Mouse (Mus musculus) hindbrain, embryonic 12.5 days (tissue): ENCODE results near the gene Prelp. TPM values are rescaled to one million over a fixed set of nuclear protein-coding genes. Genes with fewer than 3 reads are reported as not detected.
"Not testable (repeated sequence)": the region's sequence is repeated elsewhere in the genome, so short reads cannot be mapped to it uniquely, and the experiment has no call there.

ENCODE experiments used
- ATAC-seq: fragments of 200-750 bp; cut with Nextera tagmentation; 2 replicates; pipeline ENCODE4 v1.8.0; 2017; ENCODE audit warnings: moderate TSS enrichment; ENCODE audit not compliant: low FRiP score
- H3K27ac ChIP-seq: fragments of 300-500 bp; sonication (generic); 2 replicates; pipeline ENCODE4 v1.5.1; 2016; ENCODE audit warnings: mild to moderate bottlenecking
- H3K27me3 ChIP-seq: fragments of 300-500 bp; sonication (generic); 2 replicates; pipeline ENCODE4 v1.6.1; 2016; ENCODE audit warnings: mild to moderate bottlenecking
- H3K36me3 ChIP-seq: fragments of 300-500 bp; sonication (generic); 2 replicates; pipeline ENCODE4 v1.6.1; 2016; ENCODE audit warnings: mild to moderate bottlenecking
- H3K4me1 ChIP-seq: fragments of 300-500 bp; sonication (generic); 2 replicates; pipeline ENCODE4 v1.6.1; 2016
- H3K4me2 ChIP-seq: fragments of 300-500 bp; sonication (generic); replicated peaks from 2 replicates; pipeline ENCODE4 v1.6.1; 2016; ENCODE audit warnings: mild to moderate bottlenecking
- H3K4me3 ChIP-seq: fragments of 300-500 bp; sonication (generic); 2 replicates; pipeline ENCODE4 v1.5.1; 2016; ENCODE audit warnings: mild to moderate bottlenecking
- H3K9ac ChIP-seq: fragments of 300-500 bp; sonication (generic); 2 replicates; pipeline ENCODE4 v1.6.1; 2016; ENCODE audit warnings: mild to moderate bottlenecking, moderate library complexity
- H3K9me3 ChIP-seq: fragments of 300-500 bp; sonication (generic); replicated peaks from 2 replicates; pipeline ENCODE4 v1.6.1; 2016; ENCODE audit warnings: mild to moderate bottlenecking
- WGBS: fragments of 180-500 bp; shearing (Covaris S2); methylation state at CpG from one replicate; pipeline ENCODE4 v1.1.7; 2016; 5-methylcytosine and 5-hydroxymethylcytosine counted together
- polyA plus RNA-seq: library from polyadenylated mRNA; unstranded; fragments of >200 nt; fragmentation: Nextera tagmentation; extraction: Ambion mirVana; gene quantifications from 2 replicates; pipeline ENCODE4 v1.2.1, GENCODE M21; 2016

The Prelp gene
- polyA plus RNA-seq = 7.2 and 10.5 TPM in 2 replicates

DNA sequence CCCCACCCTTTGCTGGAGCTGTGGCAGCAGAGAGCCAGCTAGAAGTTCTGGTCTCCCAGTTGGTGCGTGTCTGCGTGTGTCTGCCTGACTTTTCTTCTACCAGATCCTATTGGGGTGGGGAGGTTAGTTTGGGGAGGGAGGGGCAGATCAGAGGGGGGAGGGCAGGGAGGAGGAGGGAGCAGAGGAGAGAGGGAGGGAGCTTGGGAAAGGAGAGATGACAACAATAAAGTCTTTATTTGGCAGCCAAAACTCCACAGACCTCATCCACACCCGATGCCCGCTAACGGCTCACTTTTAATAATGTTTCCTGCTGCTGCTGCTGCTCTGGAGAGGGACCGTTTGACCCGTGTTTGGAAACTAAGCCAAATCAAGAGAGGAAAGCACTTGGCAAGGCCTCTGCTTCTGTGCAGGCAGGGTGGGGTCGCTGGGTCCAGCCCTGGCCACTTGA is at the start of gene Prelp:
Gene Prelp, minus strand, starts transcription at position 111 of the 448 bp plus-strand sequence.
- H3K27ac ChIP-seq = peak within 1 kb of the TSS; percentile 72
- H3K9ac ChIP-seq = no peak within 1 kb of the TSS; the same call in 1 of the 2 replicates
- peak within 1 kb of the TSS; percentile 30 for H3K4me2 ChIP-seq
- H3K4me1 ChIP-seq = peaks cover 50% of the 10 kb centered on the region
- H3K9me3 ChIP-seq = no peaks in the 10 kb centered on the region; the same call in 1 of the 2 replicates
- H3K4me3 ChIP-seq = peak within 1 kb of the TSS; percentile 11; the same call in 1 of the 2 replicates
- WGBS = 15% methylated on average over 8 of the region's 8 CpGs
- 0 out of 2 replicates have a peak, but pooled peaks have one; percentile 7 for ATAC-seq
- no peaks in the 10 kb centered on the region for H3K27me3 ChIP-seq
- no peaks in the 10 kb centered on the region for H3K36me3 ChIP-seq

- Histone ChIP-seq H3K27me3 (0 out of 2 replicates have a peak, but pooled peaks cover 3% of the 10 kb centered on the region), H3K4me1 (peaks cover 9% of the 10 kb centered on the region), H3K9me3 (no peaks in the 10 kb centered on the region), H3K36me3 (no peaks in the 10 kb centered on the region), H3K4me3 (no peak overlapping the region), H3K9ac (no peak overlapping the region), H3K4me2 (no peak overlapping the region), H3K27ac (no peak overlapping the region)
- WGBS = 84% methylated on average over 8 of the region's 8 CpGs
- no peak for ATAC-seq
Observed at GRCm38 (mm10) chr1:133969427-133969826, 48.2 kb upstream of the Prelp start.

DNA sequence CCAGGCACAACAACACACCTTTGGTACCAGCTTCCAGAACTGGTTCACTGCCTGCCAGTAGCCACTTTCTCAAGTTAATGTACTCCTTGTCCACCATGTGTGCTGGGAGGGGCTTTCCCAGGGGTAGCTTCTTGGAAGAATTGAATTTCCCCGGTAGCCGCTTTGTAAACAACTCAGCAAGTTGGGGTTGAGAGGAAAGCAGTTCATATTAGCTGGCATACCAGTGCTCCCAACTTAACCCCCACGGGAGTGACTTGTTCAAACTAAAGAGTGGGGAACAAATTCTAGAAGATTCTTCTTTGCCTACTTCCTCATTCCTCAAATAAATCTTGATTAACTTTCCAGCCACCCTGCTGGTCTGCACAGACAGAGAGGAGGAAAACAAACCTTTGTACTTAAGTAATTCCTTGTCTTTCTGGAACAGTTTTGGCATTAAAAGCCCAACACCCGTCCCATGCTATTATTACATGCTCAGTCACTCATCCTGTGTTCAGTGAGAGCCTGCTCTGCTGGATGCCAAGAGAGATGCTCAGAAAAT is 47.6 kb upstream of the Prelp start:
- Histone ChIP-seq H3K9me3 (no peaks in the 10 kb centered on the region), H3K9ac (no peak overlapping the region), H3K27me3 (0 out of 2 replicates have a peak, but pooled peaks cover 3% of the 10 kb centered on the region), H3K4me3 (no peak overlapping the region), H3K4me2 (no peak overlapping the region), H3K36me3 (no peaks in the 10 kb centered on the region), H3K27ac (no peak overlapping the region), H3K4me1 (peaks cover 9% of the 10 kb centered on the region)
- WGBS = 69% methylated on average over 4 of the region's 4 CpGs
- no peak for ATAC-seq

GRCm38 (mm10) chr1:133967481-133968017 is 46.3 kb upstream of the Prelp start:
- Histone ChIP-seq H3K27me3 (0 out of 2 replicates have a peak, but pooled peaks cover 3% of the 10 kb centered on the region), H3K4me1 (peaks cover 2% of the 10 kb centered on the region; the same call in 1 of the 2 replicates), H3K9ac (no peak overlapping the region), H3K27ac (no peak overlapping the region), H3K4me3 (no peak overlapping the region), H3K9me3 (no peaks in the 10 kb centered on the region), H3K4me2 (no peak overlapping the region), H3K36me3 (no peaks in the 10 kb centered on the region)
- WGBS = 75% methylated on average over 7 of the region's 7 CpGs
- ATAC-seq = no peak

DNA sequence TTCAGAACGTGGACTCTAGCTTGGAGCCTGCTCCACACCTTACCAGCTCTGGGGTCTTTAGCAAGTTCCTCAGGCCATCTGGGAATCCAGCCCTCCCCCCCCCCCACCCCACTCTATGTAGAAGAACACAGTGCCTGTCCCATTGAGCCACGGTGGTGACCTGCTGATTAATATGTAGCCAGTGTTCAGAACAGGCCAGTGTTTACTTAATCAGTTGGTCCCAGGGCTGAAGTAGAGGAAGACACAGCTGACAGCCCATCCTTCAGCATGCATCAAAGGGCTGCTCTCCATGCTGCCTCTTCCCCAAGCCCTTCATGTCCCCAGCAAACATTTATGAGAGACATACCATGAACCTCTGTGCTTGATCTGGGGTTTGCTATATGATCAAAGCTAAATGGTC is 44.8 kb upstream of the Prelp start:
- Histone ChIP-seq H3K4me2 (no peak overlapping the region), H3K4me1 (peaks cover 12% of the 10 kb centered on the region), H3K36me3 (no peaks in the 10 kb centered on the region), H3K9ac (no peak overlapping the region), H3K9me3 (no peaks in the 10 kb centered on the region), H3K4me3 (no peak overlapping the region), H3K27ac (no peak overlapping the region), H3K27me3 (0 out of 2 replicates have a peak, but pooled peaks cover 6% of the 10 kb centered on the region)
- WGBS = 48% methylated on average over 2 of the region's 2 CpGs
- ATAC-seq = no peak

DNA sequence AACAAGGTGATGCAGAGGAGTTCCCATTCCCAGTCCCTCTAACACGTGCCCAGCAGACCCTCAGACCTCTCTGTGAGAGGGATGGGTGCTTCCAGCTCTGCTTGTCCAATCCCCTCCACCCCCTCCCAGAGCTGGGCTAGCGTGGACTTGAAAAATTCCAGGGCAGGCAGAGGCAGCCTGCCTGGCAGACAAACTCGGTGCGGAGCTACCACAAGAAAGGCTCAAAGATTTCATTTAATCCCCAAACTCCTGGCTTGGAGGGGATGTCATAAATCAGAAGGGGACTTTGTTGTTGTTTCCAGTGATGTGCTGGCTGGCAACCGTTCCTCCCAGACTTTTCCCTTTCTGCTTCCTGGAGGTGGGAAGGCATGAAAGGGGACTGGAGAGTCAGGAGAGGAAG is 44.1 kb upstream of the Prelp start:
- H3K27ac ChIP-seq = no peak overlapping the region
- no peak overlapping the region for H3K4me3 ChIP-seq
- WGBS = 58% methylated on average over 5 of the region's 5 CpGs
- no peak overlapping the region for H3K9ac ChIP-seq
- no peak overlapping the region for H3K4me2 ChIP-seq
- no peak for ATAC-seq
- H3K36me3 ChIP-seq = no peaks in the 10 kb centered on the region
- 0 out of 2 replicates have a peak, but pooled peaks cover 6% of the 10 kb centered on the region for H3K27me3 ChIP-seq
- H3K9me3 ChIP-seq = no peaks in the 10 kb centered on the region
- peaks cover 12% of the 10 kb centered on the region for H3K4me1 ChIP-seq

DNA sequence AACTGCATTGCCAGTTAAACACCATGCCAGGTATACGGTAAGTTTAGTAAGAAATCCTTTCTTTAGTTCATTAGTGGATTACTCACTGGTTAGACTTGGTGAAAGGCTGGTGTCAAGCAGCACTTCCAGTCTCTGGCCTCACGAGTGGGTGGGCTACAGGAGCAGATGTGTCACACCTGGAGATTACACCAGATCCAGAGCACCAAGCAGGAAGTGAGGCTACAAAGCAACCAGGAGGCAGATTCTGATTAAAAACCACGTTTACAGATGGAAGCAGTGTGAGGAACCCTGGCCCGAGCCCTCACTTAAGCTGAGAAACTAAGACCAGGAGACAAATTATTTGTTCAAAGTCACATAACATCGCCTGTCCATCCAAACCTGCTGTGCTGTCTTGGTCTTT is 43.5 kb upstream of the Prelp start:
- no peak for ATAC-seq
- Histone ChIP-seq H3K4me3 (no peak overlapping the region), H3K27ac (no peak overlapping the region)

DNA sequence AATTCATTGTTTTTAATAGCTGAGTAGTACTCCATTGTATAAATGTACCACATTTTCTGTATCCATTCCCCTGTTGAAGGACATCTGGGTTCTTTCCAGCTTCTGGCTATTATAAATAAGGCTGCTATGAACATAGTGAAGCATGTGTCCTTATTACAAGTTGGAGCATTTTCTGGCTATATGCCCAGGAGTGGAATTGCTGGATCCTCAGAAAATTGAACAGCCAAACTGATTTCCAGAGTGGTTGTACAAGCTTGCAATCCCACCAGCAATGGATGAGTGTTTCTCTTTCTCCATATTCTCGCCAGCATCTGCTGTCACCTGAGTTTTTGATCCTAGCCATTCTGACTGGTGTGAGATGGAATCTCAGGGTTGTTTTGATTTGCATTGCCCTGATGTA is 42.4 kb upstream of the Prelp start:
- H3K4me3 ChIP-seq, ATAC-seq, H3K9ac ChIP-seq, H3K4me2 ChIP-seq, H3K27me3 ChIP-seq, H3K27ac ChIP-seq, H3K36me3 ChIP-seq, H3K9me3 ChIP-seq: not testable (repeated sequence)
- WGBS = 88% methylated on average over 1 of the region's 1 CpGs
- H3K4me1 ChIP-seq = peaks cover 12% of the 10 kb centered on the region

More for the DNA sequence above, 43.5 kb upstream of the Prelp start:
- Histone ChIP-seq H3K27me3 (0 out of 2 replicates have a peak, but pooled peaks cover 6% of the 10 kb centered on the region), H3K4me2 (no peak overlapping the region), H3K9me3 (no peaks in the 10 kb centered on the region), H3K4me1 (peaks cover 12% of the 10 kb centered on the region), H3K36me3 (no peaks in the 10 kb centered on the region), H3K9ac (no peak overlapping the region)
- WGBS = 72% methylated on average over 5 of the region's 5 CpGs

- H3K27ac ChIP-seq, H3K9ac ChIP-seq, H3K9me3 ChIP-seq, H3K4me3 ChIP-seq, H3K36me3 ChIP-seq, H3K27me3 ChIP-seq, H3K4me2 ChIP-seq, ATAC-seq: not testable (repeated sequence)
- 91% methylated on average over 3 of the region's 3 CpGs for WGBS
- peaks cover 12% of the 10 kb centered on the region for H3K4me1 ChIP-seq
Observed at GRCm38 (mm10) chr1:133963128-133963527, 41.9 kb upstream of the Prelp start.

DNA sequence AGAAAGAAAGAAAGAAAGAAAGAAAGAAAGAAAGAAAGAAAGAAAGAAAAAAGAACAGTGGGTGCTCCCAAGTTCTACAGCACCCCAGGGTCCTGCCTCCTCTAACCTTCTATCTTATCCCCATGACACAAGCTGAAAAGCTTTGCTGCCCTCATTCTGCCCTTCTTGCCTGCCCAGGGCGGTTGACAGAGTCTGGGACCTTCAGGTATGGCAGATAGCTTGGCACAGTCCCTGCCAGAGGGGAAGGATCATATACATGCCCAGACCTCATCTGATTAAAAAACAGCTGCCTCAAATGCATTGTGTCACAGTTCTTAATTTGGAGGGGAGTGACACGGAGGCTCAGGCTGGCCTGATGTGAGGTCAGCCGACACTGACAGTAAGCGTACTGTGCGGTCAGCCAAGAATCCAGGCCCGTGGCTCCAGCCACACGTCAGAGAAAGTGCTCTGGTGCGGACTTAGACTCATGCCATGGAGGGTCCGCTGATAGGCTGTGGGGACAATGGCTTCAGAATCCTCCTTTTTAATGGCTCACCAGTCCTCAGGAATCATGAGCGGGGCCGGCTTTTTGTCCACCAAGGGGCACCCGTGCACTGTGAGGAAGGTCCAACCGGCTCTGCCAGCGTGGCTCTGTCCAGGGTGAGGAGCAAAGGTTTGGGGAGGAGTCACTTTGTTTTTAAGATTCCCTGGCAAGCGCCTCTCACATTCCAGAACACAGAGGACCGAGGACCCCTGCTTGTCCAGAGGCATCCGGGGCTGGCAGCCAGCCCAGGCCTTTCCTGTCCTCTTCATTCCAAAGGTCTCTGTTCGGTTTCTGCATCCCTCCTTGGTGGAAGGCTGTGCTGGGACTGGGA is 40.3 kb upstream of the Prelp start:
- peaks cover 9% of the 10 kb centered on the region for H3K4me1 ChIP-seq
- ATAC-seq = peak; percentile 56
- peak overlapping the region; percentile 29; the same call in 1 of the 2 replicates for H3K9ac ChIP-seq
- H3K27me3 ChIP-seq = 0 out of 2 replicates have a peak, but pooled peaks cover 5% of the 10 kb centered on the region
- no peaks in the 10 kb centered on the region for H3K9me3 ChIP-seq
- no peaks in the 10 kb centered on the region for H3K36me3 ChIP-seq
- peak overlapping the region; percentile 21 for H3K4me2 ChIP-seq
- no peak overlapping the region for H3K27ac ChIP-seq
- no peak overlapping the region for H3K4me3 ChIP-seq
- WGBS = 14% methylated on average over 18 of the region's 18 CpGs

- ATAC-seq = no peak
- Histone ChIP-seq H3K9ac (no peak overlapping the region), H3K4me1 (peaks cover 9% of the 10 kb centered on the region), H3K4me2 (no peak overlapping the region), H3K4me3 (no peak overlapping the region), H3K9me3 (no peaks in the 10 kb centered on the region), H3K27ac (no peak overlapping the region), H3K27me3 (0 out of 2 replicates have a peak, but pooled peaks cover 3% of the 10 kb centered on the region), H3K36me3 (no peaks in the 10 kb centered on the region)
- WGBS = 79% methylated on average over 5 of the region's 5 CpGs
Observed at GRCm38 (mm10) chr1:133959521-133959920, 38.3 kb upstream of the Prelp start.

DNA sequence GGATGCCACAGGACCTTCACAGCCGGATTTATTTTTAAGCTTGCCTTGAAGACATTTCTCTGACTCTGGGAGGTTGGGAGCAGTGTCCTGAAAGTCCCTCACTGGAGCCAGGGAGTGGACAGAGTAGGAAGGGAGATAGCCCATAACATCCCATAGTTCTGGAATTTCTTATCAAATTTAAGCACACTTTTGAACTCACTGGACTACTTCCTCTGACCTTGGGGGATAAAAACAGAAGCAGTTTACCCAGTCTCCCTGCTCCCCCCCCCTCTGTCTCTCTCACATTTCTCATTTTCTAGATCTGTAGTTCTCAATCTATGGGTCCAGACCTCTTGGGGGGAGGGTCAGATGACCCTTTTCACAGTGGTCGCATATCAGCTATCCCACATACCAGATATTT is 32.8 kb upstream of the Prelp start:
- WGBS = 62% methylated on average over 2 of the region's 2 CpGs
- H3K4me2 ChIP-seq = no peak overlapping the region
- H3K4me3 ChIP-seq = no peak overlapping the region
- no peaks in the 10 kb centered on the region for H3K9me3 ChIP-seq
- H3K27ac ChIP-seq = no peak overlapping the region
- H3K36me3 ChIP-seq = no peaks in the 10 kb centered on the region
- no peaks in the 10 kb centered on the region for H3K27me3 ChIP-seq
- H3K9ac ChIP-seq = no peak overlapping the region
- ATAC-seq = no peak
- H3K4me1 ChIP-seq = peaks cover 9% of the 10 kb centered on the region; the same call in 1 of the 2 replicates
